Mouse (Mus musculus): ENCODE results near the gene Frk. TPM values are rescaled to one million over a fixed set of nuclear protein-coding genes. Genes with fewer than 3 reads are reported as not detected.
A peak's percentile ranks its signal among the peaks of the same experiment; 100 is the strongest.
"Not testable (repeated sequence)": the region's sequence is repeated elsewhere in the genome, so short reads cannot be mapped to it uniquely, and the experiment has no call there.

Gene Frk
- total and polyA plus RNA-seq, 3 experiments: not detected

DNA sequence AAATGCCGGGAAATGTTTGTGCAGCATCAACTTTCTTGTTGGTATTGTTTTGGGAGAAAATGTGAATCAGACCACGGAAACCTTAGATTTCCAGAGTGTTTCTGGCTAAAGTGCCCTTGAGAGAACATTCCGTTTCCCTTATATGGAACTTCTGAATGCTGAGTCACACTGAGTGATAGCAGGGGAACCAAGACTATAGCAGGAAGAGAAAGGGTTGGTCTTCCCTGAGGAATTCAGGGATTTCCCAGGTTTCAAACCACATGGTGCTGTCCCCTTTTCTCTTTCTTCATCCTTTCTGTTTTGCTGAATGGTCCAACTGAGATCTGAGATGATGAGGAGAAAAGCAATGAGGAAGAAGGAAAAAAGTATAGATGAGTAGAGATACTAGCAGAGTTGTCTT is 135.3 kb downstream of the Frk start:
- H3K9me3 ChIP-seq (replicated peaks): no peaks in the 10 kb centered on the region
- no peak for ATAC-seq (ENCODE audit: extremely low read depth, insufficient number of reproducible peaks, low FRiP score, poor library complexity, severe bottlenecking)
- H3K27me3 ChIP-seq (ENCODE audit: insufficient read depth, low read length): no peaks in the 10 kb centered on the region
- H3K36me3 ChIP-seq (replicated peaks): no peaks in the 10 kb centered on the region
- TF ChIP-seq GATA2 (IDR thresholded peaks at IDR 0.05; ENCODE audit: borderline replicate concordance, low read depth, low read length) (no peak), CTCF (IDR thresholded peaks at IDR 0.05; ENCODE audit: low read depth, low read length) (no peak), GATA1 (IDR thresholded peaks at IDR 0.05; ENCODE audit: borderline replicate concordance, low read length) (no peak), TAL1 (conservative IDR thresholded peaks at IDR 0.05; ENCODE audit: low read depth, low read length) (no peak), POLR2AphosphoS5 (IDR thresholded peaks at IDR 0.05; ENCODE audit: insufficient replicate concordance, low read depth, low read length) (no peak)
- H3K4me1 ChIP-seq (ENCODE audit: insufficient read depth, low read depth, low read length): no peaks in the 10 kb centered on the region
- DNase-seq (ENCODE audit: low spot score): no peak
- no peak overlapping the region for H3K4me3 ChIP-seq (ENCODE audit: low read depth, low read length)

DNA sequence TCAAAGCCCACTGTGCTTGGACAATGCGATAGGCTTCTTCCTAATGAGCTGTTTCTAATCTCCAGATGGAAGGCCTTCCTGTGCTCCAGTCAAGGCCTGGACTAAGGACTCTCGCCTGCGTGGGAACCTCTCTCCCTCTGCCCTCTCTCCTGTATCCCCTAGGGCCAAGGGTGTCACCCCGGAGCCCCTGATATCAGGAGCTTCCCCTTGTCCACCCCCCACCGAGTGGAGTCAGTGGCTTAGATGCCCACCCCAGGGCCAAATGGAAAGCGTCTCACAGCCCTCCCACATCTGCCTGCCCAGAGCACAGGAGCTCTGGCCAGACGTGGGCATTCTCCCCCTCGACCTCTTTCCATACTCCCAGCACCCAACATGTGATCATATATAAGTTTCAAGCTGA is 137.3 kb downstream of the Frk start:
- not testable (repeated sequence) for H3K9me3 ChIP-seq (replicated peaks); H3K4me3 ChIP-seq (ENCODE audit: low read depth, low read length); H3K27me3 ChIP-seq (ENCODE audit: insufficient read depth, low read length); H3K4me1 ChIP-seq (ENCODE audit: insufficient read depth, low read depth, low read length); H3K36me3 ChIP-seq (replicated peaks); ATAC-seq (ENCODE audit: extremely low read depth, insufficient number of reproducible peaks, low FRiP score, poor library complexity, severe bottlenecking); DNase-seq (ENCODE audit: low spot score)

GRCm38 (mm10) chr10:34638245-34638644 is 155.0 kb downstream of the Frk start:
- Histone ChIP-seq H3K27me3 (ENCODE audit: insufficient read depth, low read length) (no peaks in the 10 kb centered on the region), H3K36me3 (replicated peaks) (no peaks in the 10 kb centered on the region), H3K9me3 (replicated peaks) (no peaks in the 10 kb centered on the region), H3K4me3 (ENCODE audit: low read depth, low read length) (no peak overlapping the region), H3K4me1 (ENCODE audit: insufficient read depth, low read depth, low read length) (no peaks in the 10 kb centered on the region)
- ATAC-seq (ENCODE audit: extremely low read depth, insufficient number of reproducible peaks, low FRiP score, poor library complexity, severe bottlenecking): peak; percentile 54
- no peak for TF ChIP-seq CTCF (IDR thresholded peaks at IDR 0.05; ENCODE audit: low read depth, low read length)
- no peak for TF ChIP-seq POLR2AphosphoS5 (IDR thresholded peaks at IDR 0.05; ENCODE audit: insufficient replicate concordance, low read depth, low read length)
- no peak for TF ChIP-seq GATA1 (IDR thresholded peaks at IDR 0.05; ENCODE audit: borderline replicate concordance, low read length)
- no peak for TF ChIP-seq TAL1 (conservative IDR thresholded peaks at IDR 0.05; ENCODE audit: low read depth, low read length)
- no peak for DNase-seq (ENCODE audit: low spot score)

Other genes with a start within 250 kb of the Frk start
- gene Tspyl1, start 201.2 kb upstream of the Frk start, total RNA-seq (2014; fragmentation: Nextera tagmentation): 37.0 and 41.1 TPM in 2 replicates
- gene Tspyl1, start 201.2 kb upstream of the Frk start, total RNA-seq (2017): 40.9 and 43.5 TPM in 2 replicates
- 19.6 and 20.6 TPM in 2 replicates for gene Tspyl1, start 201.2 kb upstream of the Frk start, polyA plus RNA-seq (2012)
- 0.53 and 0.60 TPM in 2 replicates for gene Tspyl4, start 186.0 kb upstream of the Frk start, total RNA-seq (2014; fragmentation: Nextera tagmentation)
- gene Tspyl4, start 186.0 kb upstream of the Frk start, total RNA-seq (2017): 0.82 and 1.5 TPM in 2 replicates
- 0.14 TPM in 2 replicates for gene Tspyl4, start 186.0 kb upstream of the Frk start, polyA plus RNA-seq (2012)
- not detected in 2 replicates for gene Col10a1, start 93.4 kb upstream of the Frk start, total RNA-seq (2014; fragmentation: Nextera tagmentation)
- 0.05 TPM in 1 of 2 replicates, not detected in the other for gene Col10a1, start 93.4 kb upstream of the Frk start, total RNA-seq (2017)
- gene Col10a1, start 93.4 kb upstream of the Frk start, polyA plus RNA-seq (2012): not detected in 2 replicates
- 37.4 and 48.8 TPM in 2 replicates for gene Nt5dc1, start 64.8 kb upstream of the Frk start, total RNA-seq (2014; fragmentation: Nextera tagmentation)
- gene Nt5dc1, start 64.8 kb upstream of the Frk start, total RNA-seq (2017): 33.0 and 34.8 TPM in 2 replicates
- 5.7 and 7.6 TPM in 2 replicates for gene Nt5dc1, start 64.8 kb upstream of the Frk start, polyA plus RNA-seq (2012)

Data from G1E (cell line).